Mouse (Mus musculus): Measurements from ENCODE around the gene Olfr69.

Gene Olfr69

GRCm38 (mm10) chr7:103716398-103716797, 55.0 kb downstream of the Olfr69 start:
- DNase-seq (ENCODE audit: inconsistent age in 2 of 2, low spot score in 1 of 2), result peak in 1 of 2 experiments; percentile 30
